Mouse (Mus musculus): Measurements from ENCODE around the gene Knop1. TPM values are rescaled to one million over a fixed set of nuclear protein-coding genes. Genes with fewer than 3 reads are reported as not detected.

Gene Knop1
- polyA plus RNA-seq, 1 experiment, result 24.1 TPM

DNA sequence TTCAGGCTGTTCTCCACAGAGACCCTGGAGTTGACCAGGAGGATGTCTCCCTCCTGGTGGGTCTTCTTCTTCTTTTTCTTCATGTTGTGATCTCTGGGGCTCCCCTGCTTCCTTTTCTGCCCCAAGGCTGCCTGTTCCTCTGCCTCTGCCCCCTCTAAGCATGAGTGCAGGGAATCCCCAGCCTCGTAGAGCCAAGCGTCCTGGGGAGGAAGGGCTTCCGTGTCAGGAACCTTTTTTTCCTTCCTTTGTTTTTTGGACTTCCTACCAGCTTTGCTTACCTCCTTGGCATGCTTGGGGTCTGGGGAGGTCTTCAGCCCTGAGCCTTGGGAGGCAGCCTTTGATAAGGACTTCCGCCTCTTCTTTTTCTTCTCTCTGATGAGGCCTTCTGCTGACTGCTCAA is 3.4 kb downstream of the Knop1 start:
- Histone ChIP-seq H3K79me2 (ENCODE audit: control insufficient read depth, insufficient read depth) (peaks cover 68% of the 10 kb centered on the region), H3K4me3 (ENCODE audit: insufficient read depth, poor library complexity, severe bottlenecking) (no peak overlapping the region), H3ac (ENCODE audit: control insufficient read depth, insufficient read length, low read depth) (no peak overlapping the region), H3K27me3 (ENCODE audit: control insufficient read depth, insufficient read depth, insufficient read length) (no peaks in the 10 kb centered on the region), H3K36me3 (ENCODE audit: control insufficient read depth, insufficient read depth) (peaks cover 49% of the 10 kb centered on the region), H3K79me3 (ENCODE audit: low read depth) (peaks cover 28% of the 10 kb centered on the region)
- no peak for TF ChIP-seq MYOD1 (IDR thresholded peaks at IDR 0.05; ENCODE audit: control insufficient read depth, insufficient read length, low read depth)

GRCm38 (mm10) chr7:118851571-118851970 is 4.5 kb downstream of the Knop1 start:
- peaks cover 28% of the 10 kb centered on the region for H3K79me3 ChIP-seq (ENCODE audit: low read depth)
- H3K4me3 ChIP-seq (ENCODE audit: insufficient read depth, poor library complexity, severe bottlenecking), result no peak overlapping the region
- TF ChIP-seq MYOD1 (IDR thresholded peaks at IDR 0.05; ENCODE audit: control insufficient read depth, insufficient read length, low read depth), result no peak
- no peak for TF ChIP-seq USF1 (IDR thresholded peaks at IDR 0.05; ENCODE audit: low read depth)
- no peak for TF ChIP-seq MYOG (IDR thresholded peaks at IDR 0.05; ENCODE audit: control insufficient read depth, extremely low read depth, insufficient read length)
- TF ChIP-seq CTCF (IDR thresholded peaks at IDR 0.05; ENCODE audit: control insufficient read depth, insufficient read depth, insufficient read length), result no peak
- no peak for TF ChIP-seq FOSL1 (IDR thresholded peaks at IDR 0.05; ENCODE audit: insufficient read depth, low read length, poor library complexity, severe bottlenecking)
- no peak for TF ChIP-seq MAX (IDR thresholded peaks at IDR 0.05)
- TF ChIP-seq CEBPB (IDR thresholded peaks at IDR 0.05; ENCODE audit: low read depth), result no peak
- no peaks in the 10 kb centered on the region for H3K27me3 ChIP-seq (ENCODE audit: control insufficient read depth, insufficient read depth, insufficient read length)
- no peak overlapping the region for H3ac ChIP-seq (ENCODE audit: control insufficient read depth, insufficient read length, low read depth)
- H3K36me3 ChIP-seq (ENCODE audit: control insufficient read depth, insufficient read depth), result peaks cover 54% of the 10 kb centered on the region
- peaks cover 65% of the 10 kb centered on the region for H3K79me2 ChIP-seq (ENCODE audit: control insufficient read depth, insufficient read depth)

GRCm38 (mm10) chr7:118850676-118851290 is 5.3 kb downstream of the Knop1 start:
- Histone ChIP-seq H3K27me3 (ENCODE audit: control insufficient read depth, insufficient read depth, insufficient read length) (no peaks in the 10 kb centered on the region), H3ac (ENCODE audit: control insufficient read depth, insufficient read length, low read depth) (no peak overlapping the region), H3K4me3 (ENCODE audit: insufficient read depth, poor library complexity, severe bottlenecking) (no peak overlapping the region), H3K36me3 (ENCODE audit: control insufficient read depth, insufficient read depth) (peaks cover 62% of the 10 kb centered on the region), H3K79me3 (ENCODE audit: low read depth) (peaks cover 28% of the 10 kb centered on the region), H3K79me2 (ENCODE audit: control insufficient read depth, insufficient read depth) (peaks cover 58% of the 10 kb centered on the region)
- TF ChIP-seq CEBPB (IDR thresholded peaks at IDR 0.05; ENCODE audit: low read depth), result no peak
- no peak for TF ChIP-seq USF1 (IDR thresholded peaks at IDR 0.05; ENCODE audit: low read depth)
- TF ChIP-seq FOSL1 (IDR thresholded peaks at IDR 0.05; ENCODE audit: insufficient read depth, low read length, poor library complexity, severe bottlenecking), result no peak
- TF ChIP-seq MYOD1 (IDR thresholded peaks at IDR 0.05; ENCODE audit: control insufficient read depth, insufficient read length, low read depth), result no peak
- no peak for TF ChIP-seq MAX (IDR thresholded peaks at IDR 0.05)
- TF ChIP-seq MYOG (IDR thresholded peaks at IDR 0.05; ENCODE audit: control insufficient read depth, extremely low read depth, insufficient read length), result no peak
- TF ChIP-seq CTCF (IDR thresholded peaks at IDR 0.05; ENCODE audit: control insufficient read depth, insufficient read depth, insufficient read length), result no peak

DNA sequence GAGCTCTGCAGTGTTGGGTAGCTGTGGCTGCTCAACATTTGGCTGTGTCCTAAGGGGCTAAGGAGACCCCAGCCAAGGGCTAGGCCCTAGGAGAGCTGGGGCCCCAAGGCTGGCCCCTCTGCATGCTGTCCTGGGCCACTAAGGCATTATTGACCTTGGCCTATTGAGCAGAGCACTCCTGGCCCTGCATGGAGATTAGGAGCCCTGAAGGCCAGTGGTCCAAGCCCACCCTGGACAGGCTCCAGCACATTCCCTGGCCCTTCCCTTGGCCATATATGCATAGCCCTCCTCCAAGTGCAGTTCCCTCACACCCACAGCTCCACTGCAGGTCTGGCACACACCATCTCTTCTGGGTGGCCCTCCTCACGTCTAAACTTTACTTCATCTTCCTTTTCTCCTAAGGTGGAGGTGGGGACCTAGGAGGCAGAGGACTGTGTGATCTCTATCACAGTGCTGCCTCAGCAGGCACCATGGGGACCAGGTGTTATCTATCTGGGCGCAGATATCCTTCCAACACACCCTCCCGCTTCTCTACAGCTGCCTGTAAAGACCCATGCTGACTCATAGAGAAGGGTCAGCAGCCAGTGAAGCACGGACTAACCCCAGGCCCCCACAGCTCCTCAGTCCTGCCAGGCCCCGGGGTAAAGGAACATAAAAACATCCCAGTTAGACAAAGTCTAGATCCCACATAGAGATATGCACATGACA is 6.4 kb downstream of the Knop1 start:
- no peak for TF ChIP-seq FOSL1 (IDR thresholded peaks at IDR 0.05; ENCODE audit: insufficient read depth, low read length, poor library complexity, severe bottlenecking)
- TF ChIP-seq MAX (IDR thresholded peaks at IDR 0.05), result no peak
- no peak for TF ChIP-seq USF1 (IDR thresholded peaks at IDR 0.05; ENCODE audit: low read depth)
- TF ChIP-seq MYOG (IDR thresholded peaks at IDR 0.05; ENCODE audit: control insufficient read depth, extremely low read depth, insufficient read length), result no peak
- no peak for TF ChIP-seq CTCF (IDR thresholded peaks at IDR 0.05; ENCODE audit: control insufficient read depth, insufficient read depth, insufficient read length)
- TF ChIP-seq CEBPB (IDR thresholded peaks at IDR 0.05; ENCODE audit: low read depth), result no peak
- no peak for TF ChIP-seq MYOD1 (IDR thresholded peaks at IDR 0.05; ENCODE audit: control insufficient read depth, insufficient read length, low read depth)
- no peak overlapping the region for H3ac ChIP-seq (ENCODE audit: control insufficient read depth, insufficient read length, low read depth)
- peaks cover 21% of the 10 kb centered on the region for H3K79me3 ChIP-seq (ENCODE audit: low read depth)
- H3K36me3 ChIP-seq (ENCODE audit: control insufficient read depth, insufficient read depth), result peaks cover 73% of the 10 kb centered on the region
- H3K4me3 ChIP-seq (ENCODE audit: insufficient read depth, poor library complexity, severe bottlenecking), result no peak overlapping the region
- peaks cover 50% of the 10 kb centered on the region for H3K79me2 ChIP-seq (ENCODE audit: control insufficient read depth, insufficient read depth)
- H3K27me3 ChIP-seq (ENCODE audit: control insufficient read depth, insufficient read depth, insufficient read length), result no peaks in the 10 kb centered on the region

DNA sequence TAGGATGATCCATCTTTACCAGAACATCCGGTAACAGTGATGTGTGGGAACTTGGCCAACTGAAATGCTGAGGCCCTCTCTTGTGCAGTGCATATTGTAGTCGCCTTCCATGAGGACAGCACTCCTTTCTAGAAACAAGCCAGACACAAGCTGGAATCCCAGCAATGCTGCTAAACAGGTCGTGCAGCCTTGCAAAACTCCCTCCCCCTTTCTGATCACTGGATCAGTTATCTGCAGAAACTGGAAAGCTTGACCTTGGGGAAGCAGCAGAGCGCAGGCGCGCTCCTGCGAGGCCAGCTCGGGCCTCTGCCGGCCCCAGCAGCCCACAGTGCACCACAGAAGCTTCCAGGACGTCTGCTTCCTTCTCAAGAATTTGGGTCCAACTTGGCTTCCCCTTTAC is 7.3 kb downstream of the Knop1 start:
- TF ChIP-seq USF1 (IDR thresholded peaks at IDR 0.05; ENCODE audit: low read depth) (no peak), CTCF (IDR thresholded peaks at IDR 0.05; ENCODE audit: control insufficient read depth, insufficient read depth, insufficient read length) (no peak), CEBPB (IDR thresholded peaks at IDR 0.05; ENCODE audit: low read depth) (no peak), FOSL1 (IDR thresholded peaks at IDR 0.05; ENCODE audit: insufficient read depth, low read length, poor library complexity, severe bottlenecking) (no peak), MAX (IDR thresholded peaks at IDR 0.05) (no peak), MYOD1 (IDR thresholded peaks at IDR 0.05; ENCODE audit: control insufficient read depth, insufficient read length, low read depth) (no peak), MYOG (IDR thresholded peaks at IDR 0.05; ENCODE audit: control insufficient read depth, extremely low read depth, insufficient read length) (no peak)
- no peaks in the 10 kb centered on the region for H3K27me3 ChIP-seq (ENCODE audit: control insufficient read depth, insufficient read depth, insufficient read length)
- H3K79me2 ChIP-seq (ENCODE audit: control insufficient read depth, insufficient read depth), result peaks cover 41% of the 10 kb centered on the region
- H3ac ChIP-seq (ENCODE audit: control insufficient read depth, insufficient read length, low read depth), result no peak overlapping the region
- no peak overlapping the region for H3K4me3 ChIP-seq (ENCODE audit: insufficient read depth, poor library complexity, severe bottlenecking)
- H3K79me3 ChIP-seq (ENCODE audit: low read depth), result peaks cover 13% of the 10 kb centered on the region
- peaks cover 76% of the 10 kb centered on the region for H3K36me3 ChIP-seq (ENCODE audit: control insufficient read depth, insufficient read depth)

Measured in C2C12 (cell line).